Mouse (Mus musculus) testis, postnatal 14 days (tissue): Measurements from ENCODE around the gene 1700029P11Rik.

Experiments used
- DNase-seq: peaks from one replicate; pipeline ENCODE4 v3.0.0; 2021; ENCODE audit warnings: low spot score

1700029P11Rik gene

DNA sequence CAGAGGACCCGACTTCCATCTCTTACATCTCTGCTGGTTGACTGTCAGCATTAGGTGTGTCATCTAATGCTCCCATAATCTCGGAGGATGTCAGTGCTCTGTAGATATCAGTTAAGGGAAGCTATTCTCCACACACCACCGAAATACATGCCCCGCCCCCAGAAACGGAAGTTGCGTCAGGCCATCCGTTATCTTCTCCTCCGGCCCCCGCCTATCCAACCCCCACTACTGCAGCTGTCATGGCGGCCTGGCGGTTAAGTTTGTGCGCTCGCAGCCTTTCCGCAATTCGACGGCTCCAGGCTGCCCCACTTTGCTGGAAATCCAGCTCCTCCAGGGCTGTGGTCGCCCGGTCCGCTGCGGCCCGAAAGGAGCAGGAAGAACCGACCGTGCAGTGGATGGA is at the start of gene 1700029P11Rik:
TSS of gene 1700029P11Rik (plus strand) at position 220 of the 400 bp plus-strand sequence.
- DNase-seq, result peak; percentile 78

DNA sequence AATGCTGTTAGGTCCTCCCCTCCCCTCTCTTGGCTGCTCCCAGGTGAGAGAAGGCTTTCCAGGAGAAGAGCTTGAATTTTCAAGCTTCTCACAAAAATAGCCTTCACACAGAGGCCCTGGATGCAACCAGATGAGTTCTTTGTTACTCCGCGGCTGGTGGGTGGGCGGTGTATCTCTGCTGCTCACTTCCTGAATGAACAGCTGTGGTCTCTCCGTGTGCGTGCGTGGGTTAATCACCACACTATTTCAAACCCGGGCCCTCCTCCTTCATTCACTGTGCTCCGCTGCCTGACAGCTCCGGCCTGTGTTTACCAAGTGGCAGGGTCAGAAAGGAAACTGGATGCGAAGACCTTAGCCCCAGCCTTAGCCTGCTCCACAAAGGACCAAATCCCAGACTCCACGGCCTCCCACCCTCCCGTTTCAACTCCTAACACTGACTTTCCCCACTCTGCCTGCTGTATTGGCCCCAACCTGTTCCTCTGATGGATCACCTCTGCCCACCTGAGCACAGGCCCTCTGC is 47.3 kb upstream of the 1700029P11Rik start:
- no peak for DNase-seq

DNA sequence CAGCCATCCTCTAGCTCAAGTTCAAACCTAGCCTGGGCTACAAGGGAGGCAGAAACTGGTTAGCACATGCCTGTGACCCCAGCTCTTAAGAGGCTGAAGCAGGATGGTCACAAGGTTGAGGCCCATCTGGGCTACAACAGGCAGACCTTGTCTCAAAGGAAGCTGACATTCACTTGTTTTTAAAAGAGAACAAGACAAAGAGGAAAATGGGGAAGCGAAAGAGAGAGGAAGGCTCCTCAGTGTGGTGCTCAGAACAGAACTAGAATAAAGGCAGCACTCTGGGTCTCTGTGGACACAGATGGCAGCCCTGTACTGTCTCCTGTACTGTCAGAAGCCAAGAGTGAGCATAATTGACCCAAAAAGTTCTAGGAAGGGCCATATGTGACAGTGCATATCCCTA is 46.4 kb upstream of the 1700029P11Rik start:
- DNase-seq, result no peak

DNA sequence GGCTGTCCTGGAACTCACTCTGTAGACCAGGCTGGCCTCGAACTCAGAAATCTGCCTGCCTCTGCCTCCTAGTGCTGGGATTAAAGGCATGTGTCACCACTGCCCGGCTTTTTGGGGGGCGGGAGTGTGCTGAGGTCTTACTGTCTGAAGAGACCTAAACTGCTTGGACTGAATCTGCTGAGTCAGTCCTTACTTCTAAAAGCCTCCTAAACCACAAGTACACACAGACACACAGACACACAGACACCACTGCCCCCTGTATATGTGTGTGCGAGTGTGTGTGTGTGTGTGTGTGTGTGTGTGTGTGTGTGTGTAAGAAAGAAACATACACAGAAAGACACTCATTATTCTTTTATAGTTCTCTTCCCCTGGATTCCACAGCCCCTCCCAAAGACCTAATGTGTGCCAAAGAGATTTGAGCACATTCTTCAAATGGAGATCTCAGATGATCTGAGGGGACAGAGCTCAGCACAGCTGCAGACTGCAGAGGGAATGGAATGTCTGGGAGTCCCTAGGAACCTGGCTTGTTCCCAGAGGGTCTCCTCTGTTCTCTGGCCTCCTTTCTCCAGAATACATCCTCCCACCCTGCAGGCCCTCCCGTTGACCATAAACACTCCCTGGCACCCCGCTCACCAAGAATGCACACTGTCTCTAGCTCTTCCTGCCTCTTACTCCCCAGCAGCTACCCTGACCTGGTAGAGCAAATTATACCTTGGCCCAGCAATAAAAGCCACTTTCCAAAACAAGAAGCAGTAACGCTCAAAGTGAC is 44.3 kb upstream of the 1700029P11Rik start:
- DNase-seq, result no peak

DNA sequence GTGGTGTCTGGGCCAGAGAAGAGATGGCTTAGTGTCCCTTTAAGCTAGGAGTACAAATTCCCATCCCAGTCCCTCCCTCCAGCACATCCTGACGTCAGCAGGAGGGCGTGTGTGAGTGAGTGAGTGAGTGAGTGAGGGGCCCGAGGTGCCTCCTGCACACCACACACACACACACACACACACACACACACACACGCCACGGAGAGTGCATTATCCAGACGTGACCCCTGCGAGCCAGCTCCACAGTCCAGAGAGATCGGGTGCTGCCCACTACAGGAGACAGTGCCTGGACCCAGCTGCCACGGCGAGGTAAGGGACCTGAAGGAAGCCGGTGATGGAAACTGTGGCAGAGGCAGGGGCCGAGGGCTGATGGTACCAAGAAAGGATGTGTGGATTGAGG is 43.7 kb upstream of the 1700029P11Rik start, which contains the start of gene Csdc2:
TSS of gene Csdc2 (plus strand) at position 81 of the 400 bp plus-strand sequence.
- DNase-seq, result peak; percentile 52

DNA sequence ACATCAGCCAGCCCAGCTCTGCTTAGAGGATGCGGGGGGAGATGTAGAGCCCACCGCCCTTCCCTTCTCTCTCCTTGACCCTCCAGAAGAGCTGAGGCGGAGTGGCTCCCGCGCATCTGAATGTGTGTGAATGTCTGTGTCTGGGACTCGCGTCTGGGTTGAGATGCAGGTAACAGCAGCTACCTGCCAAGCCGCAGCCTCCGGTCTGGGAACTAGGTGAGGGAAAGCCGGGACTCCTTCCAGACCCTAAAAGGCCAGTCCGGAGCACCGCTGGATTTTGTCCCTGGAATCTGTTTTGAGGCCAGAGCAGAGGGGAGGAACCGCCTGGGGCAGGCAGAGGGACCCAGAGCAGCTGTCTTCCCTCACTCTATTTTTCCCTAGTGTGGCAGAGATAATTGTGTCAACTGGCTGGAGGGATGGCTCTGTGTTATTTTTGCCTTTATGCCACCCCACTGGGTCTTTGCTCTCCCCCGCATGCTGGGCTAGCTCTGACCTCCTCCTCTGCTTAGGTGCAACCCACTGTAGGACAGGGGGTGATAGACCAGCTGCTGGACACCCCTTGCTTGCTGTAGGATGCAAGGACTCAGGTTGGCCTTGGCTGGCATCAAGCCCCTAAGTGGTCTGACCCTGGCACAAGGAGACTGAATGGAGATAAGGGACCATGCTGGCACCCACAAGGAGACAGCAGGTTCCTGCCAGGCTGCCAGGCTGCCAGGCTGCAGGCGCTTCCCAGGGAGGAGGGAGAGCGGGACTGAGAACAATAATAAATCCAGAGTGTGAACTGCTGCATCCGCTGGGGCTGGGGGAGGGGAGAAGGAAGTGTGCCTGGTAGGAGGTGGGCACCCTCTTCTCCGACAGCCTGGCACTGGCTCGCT is 43.0 kb upstream of the 1700029P11Rik start:
- DNase-seq, result peak; percentile 82

DNA sequence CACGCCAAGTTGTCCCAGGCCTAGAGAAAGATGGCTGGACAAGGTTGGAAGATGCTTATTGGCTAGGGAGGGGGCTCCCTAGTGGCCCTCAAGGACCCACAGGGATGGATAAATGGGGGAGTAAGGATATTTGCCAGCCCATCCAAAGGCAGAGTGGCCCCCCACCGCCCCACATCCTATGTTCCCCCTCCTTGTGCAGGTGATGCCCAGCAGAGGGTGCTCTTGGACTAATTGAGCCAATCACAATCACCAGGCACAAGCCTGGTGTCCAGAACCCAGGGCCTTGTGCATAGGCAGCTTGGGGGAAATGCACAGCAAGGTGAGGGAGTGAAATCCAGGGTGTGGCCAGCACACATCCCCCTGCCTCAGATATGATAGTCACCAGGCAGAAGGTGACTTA is 42.1 kb upstream of the 1700029P11Rik start:
- DNase-seq, result no peak

DNA sequence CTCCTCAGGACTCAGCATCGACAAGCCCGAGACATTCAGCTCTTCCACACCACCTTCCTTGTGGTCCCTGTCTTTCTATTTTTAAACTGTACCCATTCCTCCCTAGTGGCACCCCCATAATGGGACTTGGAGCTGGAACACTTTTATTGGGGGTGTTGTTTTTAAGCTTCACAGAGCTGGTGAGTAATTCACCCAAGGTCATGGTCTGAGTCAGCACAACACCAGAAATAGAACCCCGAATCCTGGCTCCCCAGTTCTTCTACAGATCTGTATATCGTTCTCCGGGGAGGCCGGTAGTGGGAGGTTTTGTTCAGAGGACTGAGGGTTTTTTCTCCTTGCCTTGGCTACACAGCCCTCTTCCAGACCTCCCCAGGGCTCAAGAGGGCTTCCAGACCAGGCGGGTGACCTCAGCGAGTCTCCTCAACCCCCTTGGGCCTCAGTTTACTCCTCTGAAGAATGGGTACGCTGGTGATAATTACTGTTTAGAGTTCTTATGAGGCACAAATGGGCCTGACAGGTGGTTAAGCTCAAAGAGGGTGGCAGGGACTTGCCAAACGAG is 41.1 kb upstream of the 1700029P11Rik start:
- DNase-seq, result no peak

DNA sequence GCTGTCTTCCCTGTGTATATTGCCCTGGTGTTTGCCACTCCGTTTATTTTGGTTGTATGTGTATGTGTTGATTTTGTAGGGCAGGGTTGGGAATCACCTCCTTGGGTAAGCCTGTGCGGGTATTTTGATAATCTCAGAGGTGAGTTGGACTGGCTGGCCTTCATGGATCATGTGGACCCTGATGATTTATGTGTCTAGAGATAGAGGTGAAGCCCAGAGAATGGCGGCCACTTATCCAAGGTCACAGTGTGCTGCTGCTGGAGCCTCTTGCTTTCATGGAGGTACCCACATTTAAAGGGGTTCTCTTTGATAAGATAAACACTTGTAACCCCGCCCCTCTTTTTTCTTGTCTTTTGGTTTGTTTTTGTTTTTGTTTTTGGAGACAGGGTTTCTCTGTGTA is 40.6 kb upstream of the 1700029P11Rik start:
- no peak for DNase-seq

DNA sequence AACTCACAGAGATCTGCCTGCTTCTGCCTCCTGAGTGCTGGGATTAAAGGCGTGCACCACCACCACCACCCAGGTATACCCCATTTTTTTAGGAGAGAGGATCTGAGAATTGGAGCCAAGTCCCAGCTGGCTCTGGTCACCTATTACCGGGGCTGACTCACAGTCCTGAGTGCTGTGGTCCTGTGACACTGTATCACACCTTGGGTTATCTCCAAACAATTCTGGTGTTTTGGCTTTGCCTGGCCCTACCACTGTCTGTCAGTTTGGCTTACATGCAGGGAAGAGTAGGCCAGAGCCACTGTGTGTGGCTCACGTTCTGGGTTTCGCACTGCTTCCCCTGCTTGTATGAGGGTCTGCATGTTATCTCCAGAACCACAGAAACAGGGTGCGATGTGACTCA is 40.1 kb upstream of the 1700029P11Rik start:
- no peak for DNase-seq

DNA sequence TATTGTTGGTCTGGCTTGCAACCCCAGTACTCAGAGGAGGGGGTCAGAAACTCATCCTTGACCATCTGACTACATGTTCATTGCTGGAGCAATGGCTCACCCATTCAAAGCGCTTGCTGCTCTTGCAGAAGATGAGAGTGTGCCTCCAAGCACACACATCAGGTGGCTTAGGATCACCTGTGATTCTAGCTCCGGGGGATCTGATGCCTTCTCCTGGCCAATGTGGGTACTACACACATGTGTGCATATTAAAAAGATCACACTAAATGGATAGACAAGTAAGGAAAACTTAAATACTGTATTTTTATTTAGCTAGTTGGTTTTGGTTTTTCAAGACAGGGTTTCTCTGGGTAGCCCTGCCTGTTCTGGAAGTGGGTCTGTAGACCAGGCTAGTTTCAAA is 39.3 kb upstream of the 1700029P11Rik start:
- DNase-seq, result no peak

DNA sequence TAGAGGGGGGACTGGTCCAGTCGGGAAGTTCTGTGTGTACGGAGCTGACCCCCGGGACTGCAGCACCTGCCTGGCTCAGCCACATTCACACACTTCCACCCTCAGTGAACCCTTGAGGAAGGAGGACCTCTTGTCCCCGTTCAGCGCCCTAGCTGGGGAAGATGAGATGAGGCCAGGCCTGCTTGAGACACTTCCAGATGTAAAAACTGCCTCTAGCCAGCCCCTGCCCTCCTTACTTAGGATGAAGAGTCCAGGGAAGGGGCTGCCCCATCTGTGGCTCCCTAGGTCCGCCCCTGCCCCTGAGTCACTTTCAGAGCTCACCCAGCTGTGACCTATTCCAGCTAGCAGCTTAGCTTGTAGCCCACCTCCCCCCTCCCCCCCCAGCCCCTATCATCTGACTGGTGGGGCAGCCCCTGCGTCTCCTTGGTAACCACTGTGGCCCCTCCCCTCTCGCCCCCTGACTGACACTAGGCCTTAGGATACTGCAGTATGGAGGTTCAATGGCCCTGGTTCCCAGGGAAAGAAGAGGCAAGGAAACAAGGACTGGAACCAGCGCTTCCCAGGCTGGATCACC is 37.1 kb upstream of the 1700029P11Rik start:
- DNase-seq, result no peak

DNA sequence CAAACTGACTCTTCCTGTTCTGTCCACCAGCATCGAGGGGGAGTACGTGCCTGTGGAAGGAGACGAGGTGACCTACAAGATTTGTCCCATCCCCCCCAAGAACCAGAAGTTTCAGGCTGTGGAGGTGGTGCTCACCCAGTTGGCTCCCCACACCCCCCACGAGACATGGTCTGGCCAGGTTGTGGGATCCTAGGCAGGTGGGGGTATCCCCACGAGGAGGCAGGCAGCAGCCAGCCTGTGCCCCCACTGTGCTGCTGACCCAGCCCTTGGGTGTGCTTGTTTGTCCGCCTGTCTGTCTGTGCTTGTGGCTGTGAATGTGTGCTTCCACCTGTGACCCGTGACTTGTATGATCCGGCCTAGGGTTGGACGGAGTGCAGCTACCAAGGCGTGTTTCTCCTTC is 31.3 kb upstream of the 1700029P11Rik start:
- DNase-seq, result no peak

DNA sequence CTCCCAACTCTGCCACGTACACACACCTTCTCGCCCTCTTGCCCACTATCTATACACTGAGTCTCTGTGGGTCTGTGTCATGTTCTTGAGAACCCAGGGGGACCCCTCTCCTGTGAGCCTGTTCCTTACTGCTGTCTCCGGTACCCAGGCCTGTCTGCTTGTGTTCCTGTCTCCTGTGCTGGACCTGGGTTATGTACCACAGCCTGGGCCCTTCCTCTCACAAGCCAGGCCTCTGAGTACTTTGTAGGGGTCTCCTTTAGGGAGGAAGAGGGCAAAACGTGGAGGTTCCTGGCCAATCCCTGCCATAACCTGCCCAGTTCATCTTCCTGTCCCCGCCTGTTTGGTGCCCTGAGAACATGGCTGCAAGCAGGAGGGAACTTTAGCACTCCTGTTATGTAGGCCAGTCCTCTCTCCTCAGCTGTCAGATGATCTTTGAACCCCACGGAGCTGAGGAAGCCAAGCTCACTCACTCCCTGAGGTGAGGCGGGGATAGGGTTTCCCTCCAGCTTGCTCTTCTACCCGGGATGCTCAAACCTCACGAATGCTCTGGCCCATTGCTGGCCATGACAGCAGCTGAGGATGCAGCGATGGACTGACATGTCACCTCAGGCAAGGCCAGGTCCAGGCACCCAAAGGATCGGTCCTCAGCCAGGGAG is 30.7 kb upstream of the 1700029P11Rik start:
- no peak for DNase-seq

DNA sequence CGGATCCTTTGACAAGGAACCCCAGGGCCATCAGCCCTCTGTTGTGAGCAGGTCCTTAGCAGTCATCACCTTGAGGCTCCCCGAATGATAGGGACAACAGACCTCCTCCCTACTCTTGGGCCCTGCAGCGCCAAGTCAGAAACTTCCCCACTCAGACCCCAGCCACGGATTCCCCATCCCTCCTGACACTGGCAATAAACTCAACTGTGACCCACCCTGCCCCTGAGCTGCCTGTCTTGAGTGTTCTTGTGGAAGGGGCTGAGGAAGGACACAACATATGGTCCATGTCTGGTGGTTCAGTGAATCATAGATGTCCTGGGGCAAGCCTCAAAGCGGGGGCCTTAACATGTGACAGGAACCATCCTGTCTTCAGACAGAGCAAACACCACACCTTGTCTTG is 29.6 kb upstream of the 1700029P11Rik start:
- DNase-seq, result no peak

DNA sequence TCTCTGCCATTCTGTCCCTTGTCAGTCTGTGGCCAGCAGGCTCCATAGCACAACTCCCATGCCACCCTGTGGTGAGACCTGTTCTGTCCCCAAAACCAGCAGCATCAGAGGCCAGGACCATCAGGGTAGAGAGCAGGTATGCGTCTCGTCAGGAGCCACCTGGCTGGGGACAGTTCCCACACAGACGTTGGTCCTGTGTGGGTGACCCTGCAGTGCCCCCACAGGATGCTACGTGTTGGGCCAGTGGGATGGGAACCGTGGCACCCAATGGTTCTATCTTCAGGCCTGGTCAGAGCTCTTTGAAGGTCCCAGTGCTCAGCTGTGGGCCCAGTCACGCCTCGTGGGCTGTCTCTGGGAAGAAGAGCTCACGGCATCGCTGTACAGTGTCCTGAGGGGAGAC is 29.2 kb upstream of the 1700029P11Rik start:
- DNase-seq, result no peak

DNA sequence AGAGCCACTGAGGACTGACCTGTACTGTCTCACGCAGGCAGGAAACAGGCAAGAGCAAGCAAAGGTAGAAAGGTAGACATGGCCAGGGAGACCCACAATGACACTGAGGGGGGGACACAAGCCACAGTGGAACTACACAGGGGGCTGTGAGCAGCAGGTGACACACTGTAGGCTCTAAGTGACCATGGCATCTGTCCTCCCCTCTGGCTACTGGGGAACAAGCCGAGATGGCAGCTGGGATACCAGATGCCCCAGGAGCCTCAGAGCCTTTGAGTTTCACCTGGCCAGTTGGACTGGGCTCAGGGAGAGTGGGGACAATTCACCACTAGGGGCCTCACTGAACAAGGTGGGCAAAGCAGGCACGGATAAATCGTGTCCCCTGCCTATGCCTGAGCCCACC is 28.0 kb upstream of the 1700029P11Rik start:
- DNase-seq, result no peak

DNA sequence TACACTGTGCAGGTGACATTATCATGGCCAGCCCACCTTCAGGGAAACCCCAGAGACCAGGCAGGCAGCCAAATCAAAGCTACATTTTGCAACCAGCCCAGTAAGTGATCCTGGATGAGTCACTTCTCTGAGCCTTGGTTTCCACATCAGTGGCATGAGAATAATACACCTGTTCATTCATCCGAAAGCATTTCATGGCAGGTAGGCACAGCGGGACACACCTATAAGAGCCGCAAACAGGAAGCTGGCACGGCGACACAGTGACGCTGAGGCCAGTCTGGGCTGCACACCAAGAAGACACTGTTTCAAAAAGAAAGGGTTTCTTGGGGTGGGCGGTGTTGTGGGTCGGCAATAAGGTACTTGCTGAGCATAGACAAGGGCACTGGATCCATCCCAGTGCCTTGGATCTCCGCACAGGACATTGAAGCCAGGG is 26.2 kb upstream of the 1700029P11Rik start:
- DNase-seq, result no peak

DNA sequence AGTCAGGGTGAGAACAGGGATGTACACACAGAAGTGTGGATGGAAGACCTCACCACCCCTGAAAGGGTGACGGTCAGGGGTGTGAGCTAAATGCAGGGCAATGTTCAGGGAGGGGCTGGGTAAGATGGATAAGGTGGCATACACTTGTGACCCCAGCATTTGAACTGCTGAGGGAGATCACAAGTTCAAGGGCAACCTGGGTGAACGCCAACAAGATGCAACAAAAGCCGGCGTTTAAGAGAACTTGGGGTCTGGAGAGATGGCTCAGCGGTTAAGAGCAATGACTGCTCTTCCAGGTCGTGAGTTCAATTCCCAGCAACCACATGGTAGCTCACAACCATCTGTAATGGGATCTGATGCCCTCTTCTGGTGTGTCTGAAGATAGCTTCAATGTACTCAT is 25.6 kb upstream of the 1700029P11Rik start:
- no peak for DNase-seq

DNA sequence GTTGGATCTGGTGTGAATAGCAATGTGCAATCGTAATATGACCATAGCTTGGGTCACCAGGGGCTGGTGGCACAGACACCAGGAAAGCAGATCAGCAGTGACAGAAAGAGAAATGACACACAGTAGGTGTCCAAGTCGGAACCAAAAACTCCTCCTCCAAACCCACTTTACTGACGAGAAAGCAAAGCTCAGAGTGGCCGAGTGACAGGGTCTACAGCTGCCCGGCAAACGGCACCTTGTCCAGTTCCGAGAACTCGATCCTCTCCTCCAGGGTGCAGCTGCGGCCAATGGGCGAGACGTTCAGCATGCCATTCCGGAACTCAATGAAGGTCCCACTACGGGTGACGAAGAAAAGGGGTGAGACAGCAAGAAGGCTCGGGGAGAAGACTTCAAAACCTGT is 24.9 kb upstream of the 1700029P11Rik start:
- no peak for DNase-seq

DNA sequence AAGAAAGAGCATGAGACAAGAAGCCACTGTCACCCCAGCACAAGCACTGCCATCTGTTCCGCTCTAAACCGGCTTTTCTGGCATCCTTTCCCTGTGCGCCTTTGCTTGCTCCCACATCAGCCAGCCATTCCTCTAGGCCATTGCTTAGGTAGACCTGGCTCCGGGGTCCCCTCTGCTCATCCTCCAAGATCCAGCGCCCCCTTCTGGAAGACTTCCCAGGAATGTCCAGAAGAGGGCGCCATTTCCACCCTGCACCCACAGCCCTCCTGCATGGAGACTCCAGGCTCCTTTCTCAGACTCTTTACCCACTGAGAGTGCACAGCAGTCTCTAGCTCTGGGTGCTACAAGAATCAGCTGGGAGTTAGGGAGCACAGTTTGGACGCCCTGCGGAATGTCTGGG is 23.9 kb upstream of the 1700029P11Rik start:
- no peak for DNase-seq

DNA sequence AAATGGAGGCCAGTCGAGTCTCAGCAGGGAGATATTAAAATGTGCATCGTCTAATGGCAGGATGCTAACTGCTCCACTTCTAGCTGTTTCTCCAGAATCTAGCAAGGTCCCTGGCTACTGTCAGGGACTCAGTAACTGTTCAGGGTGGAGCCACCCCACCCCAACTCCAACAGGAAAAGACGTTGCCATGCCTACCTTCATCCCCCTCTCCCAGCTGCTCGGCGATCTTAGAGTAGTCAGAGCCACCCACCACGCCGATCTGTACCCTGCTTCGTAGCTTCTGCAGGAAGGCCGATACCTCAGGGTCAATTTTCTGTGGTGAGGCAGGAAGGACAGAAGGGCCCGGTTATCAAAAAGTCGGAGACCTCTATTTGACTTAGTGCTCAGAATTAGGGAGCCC is 22.7 kb upstream of the 1700029P11Rik start:
- DNase-seq, result no peak
